Mouse (Mus musculus) CH12.LX (cell line): Measurements from ENCODE around the gene Inpp4b.

Source experiments
- CTCF ChIP-seq, 2 experiments: IDR thresholded peaks in 1 of 2; conservative IDR thresholded peaks in 1 of 2; 2 replicates each; pipeline ENCODE4 v1.5.1; 2011 to 2012; ENCODE audit warnings: low read depth in 2 of 2, low read length in 2 of 2, improper control_type of control experiment in 1 of 2, inconsistent platforms in 1 of 2, mild to moderate bottlenecking in 1 of 2, moderate library complexity in 1 of 2
- E2F4 ChIP-seq: IDR thresholded peaks from 2 replicates; pipeline ENCODE4 v1.6.1; 2011; ENCODE audit warnings: low read depth, low read length, improper control_type of control experiment; ENCODE audit not compliant: insufficient replicate concordance
- GABPA ChIP-seq: IDR thresholded peaks from 2 replicates; pipeline ENCODE4 v1.6.1; 2012; ENCODE audit warnings: low read depth, low read length, improper control_type of control experiment, inconsistent platforms; ENCODE audit not compliant: insufficient replicate concordance
- HCFC1 ChIP-seq: IDR thresholded peaks from 2 replicates; pipeline ENCODE4 v1.6.1; 2012; ENCODE audit warnings: low read depth, mild to moderate bottlenecking, inconsistent platforms, low read length, improper control_type of control experiment
- MAFK ChIP-seq: IDR thresholded peaks from 2 replicates; pipeline ENCODE4 v1.6.1; 2011; ENCODE audit warnings: low read length, improper control_type of control experiment; ENCODE audit not compliant: insufficient replicate concordance
- MAZ ChIP-seq: IDR thresholded peaks from 2 replicates; pipeline ENCODE4 v1.6.1; 2012; ENCODE audit warnings: low read depth, mild to moderate bottlenecking, inconsistent platforms, low read length, improper control_type of control experiment, moderate library complexity
- ZNF384 ChIP-seq: IDR thresholded peaks from 2 replicates; pipeline ENCODE4 v1.6.1; 2012; ENCODE audit warnings: low read depth, low read length, improper control_type of control experiment, inconsistent platforms

- no peak for TF ChIP-seq CTCF (conservative IDR thresholded peaks at IDR 0.05 in 1 of 2, IDR thresholded peaks at IDR 0.05 in 1 of 2; ENCODE audit: low read depth in 2 of 2, low read length in 2 of 2)
- TF ChIP-seq E2F4 = no peak
- no peak for TF ChIP-seq MAFK
- no peak for TF ChIP-seq GABPA
- TF ChIP-seq ZNF384 = no peak
- no peak for TF ChIP-seq HCFC1
- TF ChIP-seq MAZ = no peak
Measured at GRCm38 (mm10) chr8:81847929-81848328, 505.6 kb downstream of the Inpp4b start.
